Mouse (Mus musculus) embryonic facial prominence, embryonic 14.5 days (tissue): ENCODE data around the gene Ppp2r1b. TPM values are rescaled to one million over a fixed set of nuclear protein-coding genes. Genes with fewer than 3 reads are reported as not detected.

ENCODE experiments used
- ATAC-seq: fragments of 200-750 bp; cut with Nextera tagmentation; 2 replicates; pipeline ENCODE4 v1.8.0; 2017; ENCODE audit warnings: low read depth, moderate number of reproducible peaks, moderate TSS enrichment
- DNase-seq: peaks from one replicate; pipeline ENCODE4 v3.0.0-alpha.2; 2015; ENCODE audit warnings: low spot score
- H3K27ac ChIP-seq: fragments of 300-500 bp; sonication (generic); replicated peaks from 2 replicates; pipeline ENCODE4 v1.5.1; 2014; ENCODE audit warnings: low read depth, mild to moderate bottlenecking, low read length, moderate library complexity
- H3K27me3 ChIP-seq: fragments of 300-500 bp; sonication (generic); replicated peaks from 2 replicates; pipeline ENCODE4 v1.6.1; 2014; ENCODE audit warnings: low read length; ENCODE audit not compliant: control insufficient read depth, insufficient read depth
- H3K36me3 ChIP-seq: fragments of 300-500 bp; sonication (generic); 2 replicates; pipeline ENCODE4 v1.6.1; 2014; ENCODE audit warnings: low read length, mixed read lengths; ENCODE audit not compliant: control insufficient read depth, insufficient read depth
- H3K4me1 ChIP-seq: fragments of 300-500 bp; sonication (generic); 2 replicates; pipeline ENCODE4 v1.6.1; 2014; ENCODE audit warnings: antibody characterized with exemption, low read length; ENCODE audit not compliant: control insufficient read depth, insufficient read depth
- H3K4me2 ChIP-seq: fragments of 300-500 bp; sonication (generic); 2 replicates; pipeline ENCODE4 v1.6.1; 2014; ENCODE audit warnings: low read depth, mild to moderate bottlenecking, low read length, moderate library complexity, mixed read lengths
- H3K4me3 ChIP-seq: fragments of 300-500 bp; sonication (generic); 2 replicates; pipeline ENCODE4 v1.5.1; 2014; ENCODE audit warnings: low read depth, mild to moderate bottlenecking, low read length
- H3K9ac ChIP-seq: fragments of 300-500 bp; sonication (generic); 2 replicates; pipeline ENCODE4 v1.6.1; 2014; ENCODE audit warnings: low read depth, mild to moderate bottlenecking, low read length, moderate library complexity, mixed read lengths
- H3K9me3 ChIP-seq: fragments of 300-500 bp; sonication (generic); 2 replicates; pipeline ENCODE4 v1.6.1; 2016; ENCODE audit warnings: low read length; ENCODE audit not compliant: control insufficient read depth
- WGBS: fragments of 180-500 bp; shearing (Covaris S2); extraction: QIAGEN DNeasy Blood & Tissue Kit; methylation state at CpG from one replicate; pipeline ENCODE4 v1.1.7; 2014; 5-methylcytosine and 5-hydroxymethylcytosine counted together
- polyA plus RNA-seq: library from polyadenylated mRNA; unstranded; fragments of >200 nt; fragmentation: Nextera tagmentation; extraction: Ambion mirVana; gene quantifications from 2 replicates; pipeline ENCODE4 v1.2.1, GENCODE M21; 2014

Gene Ppp2r1b
- polyA plus RNA-seq, 1 experiment from 2014 or later, result 55.7 TPM

DNA sequence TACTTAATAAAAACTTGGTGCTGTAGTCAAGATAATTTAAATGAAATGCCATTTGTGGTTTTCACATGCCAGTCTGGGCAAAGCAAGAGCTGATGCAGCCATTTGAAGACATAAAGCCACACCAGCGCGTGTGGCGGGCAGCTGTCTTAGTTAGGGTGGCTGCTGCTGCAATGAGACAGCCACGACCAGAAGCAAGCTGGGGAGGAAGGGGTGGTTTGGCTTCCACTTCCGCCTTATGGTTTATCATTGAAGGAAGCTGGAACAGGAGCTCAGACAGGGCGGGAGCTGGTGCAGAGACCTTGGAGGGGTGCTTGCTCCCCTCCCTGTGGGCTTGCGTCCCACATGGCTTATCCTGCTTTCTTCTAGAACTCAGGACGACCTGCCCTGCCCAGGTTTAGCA lies 20.7 kb downstream of the Ppp2r1b start:
- no peak overlapping the region for H3K27ac ChIP-seq
- no peaks in the 10 kb centered on the region for H3K27me3 ChIP-seq
- DNase-seq, result no peak
- no peak for ATAC-seq
- no peaks in the 10 kb centered on the region for H3K4me1 ChIP-seq
- H3K9ac ChIP-seq, result no peak overlapping the region
- 78% methylated on average over 8 of the region's 8 CpGs for WGBS
- no peak overlapping the region for H3K4me2 ChIP-seq
- peaks cover 93% of the 10 kb centered on the region for H3K36me3 ChIP-seq
- no peaks in the 10 kb centered on the region for H3K9me3 ChIP-seq
- no peak overlapping the region for H3K4me3 ChIP-seq

DNA sequence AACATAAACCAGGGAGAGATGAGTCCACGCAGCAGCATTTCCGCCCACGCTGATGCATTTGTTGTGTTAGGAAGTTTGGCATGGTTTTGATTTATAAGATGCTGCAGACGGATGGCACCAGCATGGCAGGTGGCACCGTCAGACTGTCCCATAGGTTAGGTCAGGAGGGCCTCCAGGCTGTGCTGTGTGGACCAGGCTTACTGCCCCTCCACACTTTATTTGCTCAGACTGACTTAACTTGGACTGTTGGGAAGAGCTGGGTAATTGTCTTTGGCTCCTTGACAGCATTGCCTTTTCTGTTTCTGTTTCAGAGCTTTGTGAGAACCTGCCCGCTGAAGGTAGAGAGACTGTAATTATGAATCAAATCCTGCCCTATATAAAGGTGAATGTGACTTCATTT lies 21.9 kb downstream of the Ppp2r1b start:
- H3K27ac ChIP-seq, result no peak overlapping the region

DNA sequence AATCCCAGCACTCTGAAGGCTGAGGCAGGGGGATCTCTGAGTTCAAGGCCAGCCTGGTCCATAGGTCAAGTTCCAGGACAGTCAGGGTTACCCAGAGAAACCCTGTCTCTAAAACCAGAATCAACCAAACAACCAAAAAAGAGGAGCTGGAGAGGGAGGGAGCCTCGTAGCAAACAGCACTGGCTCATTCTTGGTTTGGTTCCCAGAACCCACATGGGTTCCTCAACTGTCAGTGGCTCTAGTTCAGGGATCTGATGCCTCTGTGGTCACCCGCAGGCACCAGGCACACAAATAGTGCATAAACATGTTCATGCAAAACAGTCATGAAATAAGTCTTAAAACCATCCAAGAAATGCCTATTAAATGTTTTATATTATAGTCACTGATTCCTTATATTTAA lies 23.1 kb downstream of the Ppp2r1b start:
- Histone ChIP-seq H3K27ac (no peak overlapping the region), H3K9me3 (no peaks in the 10 kb centered on the region), H3K4me3 (no peak overlapping the region), H3K27me3 (no peaks in the 10 kb centered on the region), H3K9ac (no peak overlapping the region), H3K4me2 (no peak overlapping the region), H3K4me1 (no peaks in the 10 kb centered on the region), H3K36me3 (peaks cover 87% of the 10 kb centered on the region)
- no peak for ATAC-seq
- 92% methylated on average over 2 of the region's 2 CpGs for WGBS
- no peak for DNase-seq

More for the DNA sequence above, 21.9 kb downstream of the Ppp2r1b start:
- Histone ChIP-seq H3K4me3 (no peak overlapping the region), H3K9me3 (no peaks in the 10 kb centered on the region), H3K27me3 (no peaks in the 10 kb centered on the region), H3K4me2 (no peak overlapping the region), H3K36me3 (peaks cover 87% of the 10 kb centered on the region), H3K9ac (no peak overlapping the region), H3K4me1 (no peaks in the 10 kb centered on the region)
- WGBS, result 91% methylated on average over 6 of the region's 6 CpGs
- DNase-seq (no peak), ATAC-seq (no peak)

DNA sequence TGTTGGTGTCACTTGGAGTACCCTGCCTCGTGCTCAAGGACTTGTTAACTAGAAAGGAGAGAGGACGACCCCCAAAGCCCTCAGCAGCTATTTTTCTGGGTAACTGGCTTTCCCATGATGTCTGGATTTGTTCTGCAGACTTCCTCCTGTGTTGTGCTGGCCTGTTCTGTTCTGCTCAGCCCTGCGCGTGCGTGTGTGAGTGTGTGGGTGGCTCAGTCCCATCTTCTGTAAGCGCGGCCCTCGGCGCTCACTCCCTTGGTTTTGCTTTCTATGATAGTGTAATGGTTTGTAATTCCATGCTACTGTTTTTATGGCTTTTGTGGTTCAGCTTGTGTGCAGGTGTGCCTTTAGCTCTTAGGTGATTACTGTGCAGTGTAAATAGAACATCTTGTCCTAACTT lies 28.1 kb downstream of the Ppp2r1b start:
- no peak overlapping the region for H3K27ac ChIP-seq
- no peaks in the 10 kb centered on the region for H3K9me3 ChIP-seq
- no peaks in the 10 kb centered on the region for H3K4me1 ChIP-seq
- DNase-seq (no peak), ATAC-seq (no peak)
- H3K4me2 ChIP-seq, result no peak overlapping the region
- WGBS, result 90% methylated on average over 9 of the region's 9 CpGs
- no peaks in the 10 kb centered on the region for H3K27me3 ChIP-seq
- H3K4me3 ChIP-seq, result no peak overlapping the region
- H3K9ac ChIP-seq, result no peak overlapping the region
- peaks cover 78% of the 10 kb centered on the region for H3K36me3 ChIP-seq

DNA sequence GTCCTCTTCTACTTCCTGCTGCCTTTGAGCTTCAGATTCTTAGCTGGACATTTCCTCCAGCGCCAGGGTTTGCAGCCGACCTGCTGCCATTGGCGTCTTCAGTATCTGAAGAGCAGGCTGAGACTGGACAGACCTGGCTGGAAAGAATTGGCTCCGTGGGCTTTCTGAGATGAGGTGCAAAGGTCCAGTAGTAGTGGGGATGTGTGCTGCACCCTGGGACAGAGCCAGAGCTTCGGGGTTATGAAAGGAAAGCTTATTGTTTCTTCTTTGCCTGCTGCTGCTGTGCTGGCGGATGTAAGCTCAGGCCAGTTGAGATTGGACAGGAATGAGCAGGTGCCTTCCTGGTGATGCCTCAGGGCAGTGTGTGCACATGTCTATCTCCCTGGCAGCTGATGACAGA lies 28.9 kb downstream of the Ppp2r1b start:
- no peaks in the 10 kb centered on the region for H3K27me3 ChIP-seq
- H3K4me1 ChIP-seq, result no peaks in the 10 kb centered on the region
- H3K9ac ChIP-seq, result no peak overlapping the region
- no peak overlapping the region for H3K4me2 ChIP-seq
- no peak overlapping the region for H3K4me3 ChIP-seq
- no peaks in the 10 kb centered on the region for H3K9me3 ChIP-seq
- no peak for ATAC-seq
- no peak for DNase-seq
- H3K36me3 ChIP-seq, result peaks cover 79% of the 10 kb centered on the region
- H3K27ac ChIP-seq, result no peak overlapping the region
- 87% methylated on average over 6 of the region's 6 CpGs for WGBS

DNA sequence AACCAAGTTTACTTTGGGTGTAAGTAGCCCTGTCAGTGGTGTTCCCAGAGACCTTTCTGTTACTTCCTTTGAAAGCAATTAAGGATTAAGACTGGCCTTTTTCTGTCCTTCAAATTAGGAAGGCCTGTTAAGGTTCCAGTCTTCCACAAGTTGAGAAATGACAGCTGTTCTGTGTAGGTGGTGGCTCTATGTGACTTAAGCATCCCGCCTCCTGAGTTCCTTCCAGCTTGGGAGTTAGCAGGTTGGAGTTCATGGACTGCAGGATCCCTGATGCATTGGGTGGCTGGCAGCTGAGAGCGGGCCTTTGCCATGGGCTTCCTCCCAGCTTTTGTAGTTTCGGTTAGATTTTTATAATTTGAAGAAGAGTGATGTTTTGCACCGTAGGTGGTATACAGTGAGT lies 30.4 kb downstream of the Ppp2r1b start:
- Histone ChIP-seq H3K9ac (no peak overlapping the region), H3K4me1 (no peaks in the 10 kb centered on the region), H3K4me2 (no peak overlapping the region), H3K36me3 (peaks cover 82% of the 10 kb centered on the region), H3K9me3 (no peaks in the 10 kb centered on the region), H3K4me3 (no peak overlapping the region), H3K27ac (no peak overlapping the region), H3K27me3 (no peaks in the 10 kb centered on the region)
- no peak for ATAC-seq
- 95% methylated on average over 4 of the region's 4 CpGs for WGBS
- DNase-seq, result no peak

DNA sequence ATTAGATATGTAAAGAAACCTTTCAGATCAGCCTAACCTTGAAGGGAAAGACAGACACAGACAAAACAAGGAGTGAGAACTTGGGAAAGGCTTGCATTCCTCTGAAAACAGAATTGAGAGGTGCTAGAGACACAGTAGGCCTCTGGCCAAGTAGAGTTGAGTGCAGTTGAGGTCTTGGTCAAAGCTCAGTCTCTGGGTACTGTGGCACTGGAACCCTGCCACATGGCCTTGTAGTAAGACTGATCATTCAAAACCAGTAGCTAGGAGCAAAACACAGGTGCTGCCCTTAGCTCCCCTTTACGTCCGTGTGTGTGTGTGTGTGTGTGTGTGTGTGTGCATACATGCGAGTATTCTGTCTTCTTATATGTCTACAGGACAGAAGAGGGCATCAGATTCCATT lies 31.2 kb downstream of the Ppp2r1b start:
- Histone ChIP-seq H3K9me3 (no peaks in the 10 kb centered on the region), H3K36me3 (peaks cover 81% of the 10 kb centered on the region), H3K4me1 (no peaks in the 10 kb centered on the region), H3K4me3 (no peak overlapping the region), H3K27me3 (no peaks in the 10 kb centered on the region), H3K4me2 (no peak overlapping the region), H3K27ac (no peak overlapping the region), H3K9ac (no peak overlapping the region)
- ATAC-seq (no peak), DNase-seq (no peak)
- 96% methylated on average over 3 of the region's 3 CpGs for WGBS

DNA sequence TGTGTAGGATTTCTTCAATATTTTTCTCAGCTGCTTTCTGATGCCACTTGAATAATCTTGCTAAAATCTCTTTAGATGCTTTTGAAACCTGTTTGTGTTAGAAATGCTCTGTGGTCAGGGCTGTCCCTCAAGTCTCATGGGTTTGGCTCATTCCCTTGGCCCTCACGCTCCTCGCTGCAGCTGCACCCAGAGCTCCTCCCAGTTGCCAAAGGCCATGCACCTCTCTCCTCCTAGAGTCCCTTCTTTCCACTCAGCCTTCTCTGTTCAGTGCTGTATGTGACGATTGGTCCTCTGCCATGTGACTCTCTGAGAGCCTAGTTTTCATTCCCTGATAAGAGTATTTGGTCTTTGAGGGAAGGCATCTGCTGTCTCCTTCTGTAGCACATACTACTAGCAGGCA lies 32.3 kb downstream of the Ppp2r1b start:
- Histone ChIP-seq H3K4me3 (no peak overlapping the region), H3K4me1 (no peaks in the 10 kb centered on the region), H3K9me3 (no peaks in the 10 kb centered on the region), H3K4me2 (no peak overlapping the region), H3K27me3 (no peaks in the 10 kb centered on the region), H3K36me3 (peaks cover 87% of the 10 kb centered on the region), H3K9ac (no peak overlapping the region), H3K27ac (no peak overlapping the region)
- 84% methylated on average over 3 of the region's 3 CpGs for WGBS
- DNase-seq, result no peak
- ATAC-seq, result no peak

DNA sequence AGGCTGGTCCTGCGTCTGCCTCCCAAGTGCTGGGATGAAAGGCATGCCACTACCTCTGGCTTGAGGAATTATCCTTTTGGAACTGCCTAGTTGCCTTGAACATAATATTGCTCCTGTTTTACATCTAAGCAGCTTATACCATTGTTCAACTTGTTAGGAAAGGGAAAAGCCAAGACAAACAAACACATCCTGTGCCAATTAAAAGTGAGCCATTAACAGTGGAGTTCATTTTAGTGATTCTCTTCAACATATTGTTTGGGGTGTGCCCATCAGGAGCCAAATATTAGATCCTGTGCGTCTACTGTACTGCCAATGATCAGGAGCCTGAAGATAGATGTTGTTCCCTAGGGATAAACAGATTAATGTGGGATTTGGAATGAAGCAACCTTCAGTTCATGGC lies 37.1 kb downstream of the Ppp2r1b start:
- 91% methylated on average over 2 of the region's 2 CpGs for WGBS

More for the DNA sequence above, 37.1 kb downstream of the Ppp2r1b start:
- DNase-seq (no peak), ATAC-seq (no peak)
- Histone ChIP-seq H3K4me3 (no peak overlapping the region), H3K9ac (no peak overlapping the region), H3K27ac (no peak overlapping the region), H3K4me2 (no peak overlapping the region), H3K27me3 (no peaks in the 10 kb centered on the region), H3K9me3 (no peaks in the 10 kb centered on the region), H3K4me1 (peaks cover 24% of the 10 kb centered on the region), H3K36me3 (peaks cover 53% of the 10 kb centered on the region)
